Mouse (Mus musculus) adrenal gland, postnatal 14 days (tissue): Measurements from ENCODE around the gene Ralb. TPM values are rescaled to one million over a fixed set of nuclear protein-coding genes. Genes with fewer than 3 reads are reported as not detected.
A peak's percentile ranks its signal among the peaks of the same experiment; 100 is the strongest.

Source experiments
- DNase-seq: peaks from one replicate; pipeline ENCODE4 v3.0.0; 2021; ENCODE audit warnings: mixed read lengths
- long read RNA-seq, 2 experiments: library from polyadenylated mRNA; stranded (forward); transcript quantifications; one replicate each; pipeline ENCODE4 v2.0.0; 2021
- total RNA-seq: library from RNA; stranded (reverse); gene quantifications from 2 replicates; pipeline ENCODE4 v1.2.3, GENCODE M21; 2021

Ralb gene
- total RNA-seq: 58.1 and 60.8 TPM in 2 replicates
- long read RNA-seq, experiment 1, transcript Ralb-201 (5 exons, 2,289 nt): major isoform, 207 of 227 reads
- long read RNA-seq, experiment 1, partial matches to known transcripts: 2 of 227 reads
- long read RNA-seq, experiment 1, other reads (novel, unspliced or antisense): 18 of 227 reads
- long read RNA-seq, experiment 2, transcript Ralb-201 (5 exons, 2,289 nt): major isoform, 130 of 142 reads
- long read RNA-seq, experiment 2, partial matches to known transcripts: 3 of 142 reads
- long read RNA-seq, experiment 2, other reads (novel, unspliced or antisense): 9 of 142 reads

GRCm38 (mm10) chr1:119504260-119505062, at the start of gene Ralb:
Gene Ralb (minus strand): TSS chr1:119504794.
- peak; percentile 98 for DNase-seq

DNA sequence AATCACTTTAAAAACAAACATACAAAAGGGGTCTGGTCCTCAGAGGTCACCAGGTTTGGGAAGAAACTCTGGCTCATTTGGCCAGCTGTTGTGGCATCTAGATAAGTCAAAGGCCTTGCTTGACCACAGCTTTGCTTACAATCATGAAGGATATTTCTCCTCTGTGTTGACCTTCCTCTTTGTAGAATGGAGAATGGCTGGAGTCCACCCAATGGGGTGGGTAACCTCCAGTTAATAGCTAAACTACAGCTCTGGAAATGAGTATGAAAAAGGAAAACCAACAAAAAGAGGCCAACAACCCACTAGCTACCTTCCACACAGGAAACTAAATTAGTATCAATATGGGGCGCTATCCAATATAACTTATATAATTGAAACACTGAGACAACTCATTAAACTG, 47.1 kb upstream of the Ralb start:
- DNase-seq: no peak

DNA sequence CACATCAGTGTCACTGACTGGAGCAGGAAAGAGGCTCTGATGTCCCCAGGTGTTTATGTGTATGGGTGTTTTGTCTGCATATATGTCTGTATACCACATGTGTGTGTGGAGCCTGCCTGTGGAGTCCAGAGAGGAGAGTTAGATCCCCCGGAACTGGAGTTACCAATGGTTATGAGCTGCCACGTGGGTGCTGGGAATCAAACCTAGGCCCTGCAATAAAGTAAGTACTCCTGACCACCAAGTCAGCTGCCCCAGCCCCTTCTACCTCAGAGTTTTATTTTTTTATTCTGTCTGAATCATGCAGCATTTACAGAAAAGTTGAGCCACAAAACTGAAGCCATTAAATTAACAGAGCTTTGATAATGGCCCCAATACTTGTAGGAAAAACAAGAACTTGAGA, 45.5 kb upstream of the Ralb start:
- no peak for DNase-seq

- no peak for DNase-seq
Observed at GRCm38 (mm10) chr1:119549327-119549689, 44.7 kb upstream of the Ralb start.

DNA sequence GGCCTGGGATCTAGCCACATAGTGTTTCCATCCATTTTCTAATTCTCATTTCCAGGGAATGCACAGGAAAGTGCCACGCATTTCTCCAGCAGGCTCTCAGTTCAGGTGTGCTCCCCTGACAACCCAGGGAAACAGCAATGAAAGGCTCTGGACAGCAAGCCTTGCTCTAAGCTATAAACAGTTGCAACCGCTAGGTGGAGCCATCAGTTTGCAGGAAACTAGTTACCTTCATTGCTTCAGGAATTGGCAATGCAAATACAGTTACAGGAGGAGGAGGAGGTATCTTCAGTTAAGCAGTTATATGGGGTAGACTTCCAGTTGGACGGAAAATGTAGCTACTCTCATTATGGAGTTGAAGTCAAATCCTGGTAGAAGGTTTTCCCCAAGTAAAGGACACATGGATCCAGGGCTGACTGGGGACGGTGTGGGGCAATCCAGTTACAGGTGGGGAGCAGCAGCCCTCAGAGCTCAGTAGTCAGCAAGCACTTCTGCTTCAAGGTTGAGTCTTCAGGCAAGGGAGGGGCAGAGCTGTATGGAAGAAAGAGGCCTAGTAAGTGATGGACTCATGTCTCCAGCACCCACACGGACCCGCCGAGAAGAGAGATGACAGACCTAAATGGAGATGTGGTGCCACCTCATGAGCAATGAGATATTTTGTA, 44.2 kb upstream of the Ralb start:
- peak; percentile 89 for DNase-seq

GRCm38 (mm10) chr1:119546490-119546889, 41.9 kb upstream of the Ralb start:
- no peak for DNase-seq

GRCm38 (mm10) chr1:119545671-119546070, 41.1 kb upstream of the Ralb start:
- no peak for DNase-seq

GRCm38 (mm10) chr1:119545164-119545563, 40.6 kb upstream of the Ralb start:
- no peak for DNase-seq

- no peak for DNase-seq
Observed at GRCm38 (mm10) chr1:119544611-119545155, 40.1 kb upstream of the Ralb start.

GRCm38 (mm10) chr1:119543316-119543715, 38.7 kb upstream of the Ralb start:
- DNase-seq: no peak

DNA sequence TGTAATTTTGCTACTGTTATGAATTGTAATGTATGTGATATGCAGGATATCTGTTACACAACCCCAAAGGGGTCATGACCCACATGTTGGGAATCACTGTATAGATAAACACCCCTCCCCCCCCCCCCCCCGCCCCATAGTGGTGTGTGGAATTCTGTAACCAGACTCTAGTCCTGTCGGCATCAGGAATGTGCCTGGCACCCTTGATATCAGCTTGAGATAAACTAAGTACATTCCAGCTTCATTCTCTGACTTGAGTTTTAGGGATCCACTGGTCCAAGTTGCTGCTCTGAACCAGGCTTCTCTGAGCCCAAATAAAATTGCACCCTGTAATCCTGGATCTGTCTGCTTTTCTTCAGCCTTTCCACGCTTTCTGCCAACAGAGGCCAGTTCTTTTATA, 37.0 kb upstream of the Ralb start:
- no peak for DNase-seq

DNA sequence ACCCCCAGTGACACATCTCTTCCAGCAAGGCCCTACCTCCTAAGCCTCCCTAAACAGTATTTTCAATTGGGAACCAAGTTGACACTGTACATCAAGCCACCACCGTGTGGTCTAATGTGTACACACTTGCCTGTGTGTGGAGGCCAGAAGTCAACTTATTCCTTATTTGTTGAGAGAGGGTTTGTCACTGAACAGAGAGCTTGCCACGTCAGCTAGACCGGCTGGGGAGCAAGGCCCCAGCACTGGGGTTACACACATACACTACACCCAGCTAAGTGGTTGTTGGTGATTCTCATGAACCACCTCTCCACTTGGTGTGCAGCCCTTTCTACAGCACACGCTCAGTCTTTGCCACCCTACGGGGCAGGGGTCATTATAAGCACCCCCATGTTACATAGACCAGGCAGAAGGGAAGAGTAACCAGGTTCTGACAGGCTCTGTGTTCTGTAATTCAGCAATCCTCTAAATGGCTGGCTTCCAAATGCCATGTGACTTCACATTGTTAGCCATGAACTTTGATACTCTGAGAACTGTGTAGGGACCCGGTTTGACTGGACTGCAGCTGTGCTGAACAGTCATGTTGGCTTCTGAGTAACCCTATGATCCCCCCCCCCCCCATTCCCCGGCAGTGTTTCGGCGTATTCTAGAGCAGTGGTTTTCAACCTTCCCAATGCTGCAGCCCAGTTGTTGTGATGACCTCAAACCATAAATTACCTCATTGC, 36.4 kb upstream of the Ralb start:
- DNase-seq: peak; percentile 41

DNA sequence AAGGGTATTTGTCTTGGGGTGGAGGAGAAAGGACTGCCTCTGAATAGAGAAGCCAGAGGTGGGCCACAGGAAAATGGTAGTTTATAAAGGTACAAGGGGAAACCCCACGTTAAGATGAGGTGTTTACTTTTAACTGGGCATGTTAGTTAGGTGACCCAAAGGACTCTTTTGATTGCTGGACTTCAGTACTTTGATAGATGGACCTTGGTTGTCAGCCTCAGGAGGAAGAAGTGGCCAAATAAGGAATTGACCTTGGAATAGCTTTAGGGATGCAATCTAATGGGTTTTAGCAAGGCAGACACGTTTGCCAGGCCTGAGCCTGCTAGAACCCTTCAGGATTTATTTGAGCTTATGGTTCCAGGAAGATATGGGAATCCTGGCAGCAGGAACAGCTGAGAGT, 34.7 kb upstream of the Ralb start:
- no peak for DNase-seq

GRCm38 (mm10) chr1:119537651-119538050, 33.1 kb upstream of the Ralb start:
- DNase-seq: no peak

- DNase-seq: no peak
Observed at GRCm38 (mm10) chr1:119536122-119536521, 31.5 kb upstream of the Ralb start.

GRCm38 (mm10) chr1:119534341-119534740, 29.7 kb upstream of the Ralb start:
- DNase-seq: no peak

GRCm38 (mm10) chr1:119533093-119533805, 28.7 kb upstream of the Ralb start:
- no peak for DNase-seq

DNA sequence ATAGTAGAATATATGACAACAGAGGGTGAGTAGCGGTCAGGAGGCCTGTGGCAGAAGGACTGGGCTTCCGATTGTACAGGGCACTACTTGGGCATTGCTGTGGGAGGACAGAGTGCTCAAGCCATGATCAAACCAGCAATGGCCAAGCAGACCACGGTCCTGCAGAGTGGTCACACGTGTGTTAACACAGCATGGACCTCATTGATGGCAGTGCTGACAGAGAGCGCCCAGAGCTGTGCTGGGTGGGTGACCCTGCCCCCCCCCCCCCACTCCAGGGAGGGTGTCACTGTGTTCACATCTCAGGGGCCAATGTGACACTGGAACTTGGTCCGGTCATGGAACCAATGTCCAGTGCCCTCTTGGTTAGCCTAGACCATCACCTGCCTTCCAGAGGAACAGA, 27.6 kb upstream of the Ralb start:
- DNase-seq: no peak

- DNase-seq: no peak
Observed at GRCm38 (mm10) chr1:119530941-119531340, 26.3 kb upstream of the Ralb start.

DNA sequence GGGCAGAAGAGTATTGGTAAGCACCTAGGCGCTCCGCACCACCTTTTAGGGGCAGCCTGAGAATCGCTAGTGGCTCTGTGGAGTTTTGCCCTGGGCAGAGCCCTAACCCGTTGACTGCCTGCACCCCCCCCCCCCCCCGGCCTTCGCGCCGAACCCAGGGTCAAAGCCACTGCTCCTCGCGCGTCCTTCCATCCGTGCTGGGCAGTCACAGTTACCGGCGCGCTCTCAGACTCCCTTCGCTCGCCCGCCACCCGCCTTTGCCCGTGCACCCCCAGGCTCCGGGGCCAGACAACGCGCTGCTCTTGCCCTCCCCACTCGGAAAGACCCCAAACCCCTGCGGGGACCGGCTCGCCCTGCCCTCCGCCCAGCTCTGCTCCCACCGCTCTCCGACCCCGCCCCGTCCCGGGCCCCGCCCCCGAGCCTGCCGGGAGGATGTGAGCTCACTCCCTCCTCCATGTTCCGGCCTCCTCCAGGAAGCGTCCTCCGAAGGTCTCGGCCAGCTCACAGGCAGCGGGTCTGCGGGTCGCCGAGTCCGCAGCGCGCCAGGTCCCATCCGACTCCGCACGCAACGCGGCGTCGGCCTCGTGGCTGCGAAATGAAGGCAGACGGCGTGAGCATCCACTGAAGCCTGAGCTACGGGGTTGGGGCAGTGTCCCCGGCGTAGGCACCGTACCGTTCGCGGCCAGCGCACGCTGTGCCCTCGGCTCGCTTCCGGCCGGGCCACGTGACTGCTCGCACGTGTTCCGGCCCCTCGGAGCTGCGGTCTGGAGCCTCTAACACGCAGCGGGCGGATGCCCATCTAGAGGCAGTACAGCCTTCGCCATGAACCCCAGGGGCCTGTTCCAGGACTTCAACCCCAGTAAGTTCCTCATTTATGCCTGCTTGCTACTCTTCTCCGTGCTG, 21.3 kb upstream of the Ralb start, which contains the start of gene Tmem185b:
Tmem185b (plus strand) TSS at position 472 of the 903 bp plus-strand sequence.
- DNase-seq: peak; percentile 97
